In the genomic region with DNA sequence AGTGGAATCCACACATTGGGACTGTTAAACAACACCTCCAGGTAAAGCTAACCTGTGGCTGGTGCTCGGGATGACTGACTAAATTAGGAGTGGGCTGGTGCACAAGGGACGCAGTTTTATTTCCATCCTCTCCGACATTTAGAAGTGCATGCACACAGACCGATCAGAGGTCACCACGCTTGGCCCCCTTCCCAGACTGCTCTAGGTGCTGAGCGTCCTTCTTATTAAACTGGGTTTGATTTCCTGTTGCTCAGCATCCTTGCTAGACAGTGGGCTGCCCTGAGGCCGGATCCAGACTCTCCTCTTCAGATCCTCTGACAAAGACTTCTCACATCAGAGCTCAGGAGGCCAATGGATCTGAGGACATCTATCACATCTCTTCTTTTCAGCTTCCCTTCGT, we compare ENCODE assay signal across 14 mouse cellular contexts.
DNase-seq lines count a peak whose midpoint lies in the region; ATAC-seq and TF ChIP-seq lines count a peak whose summit lies in the region.
"Had no signal": no experiment of that assay in that cellular context is flagged by ENCODE, and none has a peak within 500 bp of the region (broad histone marks: within the 10 kb centered on the region; RNA-seq: fewer than 3 reads in every experiment).

No protein-coding gene starts in this region.

- DNase-seq in heart, adult 18-20 months, result peak; percentile 8 to 12
- peak; percentile 12 for DNase-seq in midbrain, postnatal 0 days (ENCODE audit: low spot score)
- DNase-seq in midbrain, embryonic 11.5 days (ENCODE audit: low spot score, missing footprints), result no peak
- DNase-seq in kidney, adult 18-20 months, result peak; percentile 32
- DNase-seq in left cerebral cortex, postnatal 25 days (ENCODE audit: low spot score in 2 of 2), result no peak
- no peak for DNase-seq in thymus, postnatal 0 days (ENCODE audit: low spot score)
- DNase-seq: lung, adult 18-20 months; spleen, adult 18-20 months; thymus, adult 2 months had no signal

- H3K9ac ChIP-seq in heart, embryonic 12.5 days, result no peak overlapping the region
- no peak overlapping the region for H3K9ac ChIP-seq in midbrain, postnatal 0 days (replicated peaks; ENCODE audit: low read length, poor library complexity, severe bottlenecking)
- no peak overlapping the region for H3K9ac ChIP-seq in midbrain, embryonic 11.5 days (ENCODE audit: low read length)
- H3K9ac ChIP-seq in limb, embryonic 13.5 days, result no peak overlapping the region
- H3K9ac ChIP-seq: embryonic facial prominence, embryonic 15.5 days; heart, embryonic 15.5 days; midbrain, embryonic 13.5 days had no signal

- H3K27ac ChIP-seq in heart, embryonic 12.5 days (ENCODE audit: poor library complexity, severe bottlenecking), result no peak overlapping the region
- H3K27ac ChIP-seq in midbrain, postnatal 0 days (ENCODE audit: low read depth, low read length), result no peak overlapping the region
- H3K27ac ChIP-seq in midbrain, embryonic 11.5 days (ENCODE audit: low read depth, low read length), result no peak overlapping the region
- no peak overlapping the region for H3K27ac ChIP-seq in limb, embryonic 13.5 days
- H3K27ac ChIP-seq: embryonic facial prominence, embryonic 15.5 days; heart, embryonic 15.5 days; midbrain, embryonic 13.5 days had no signal

- no peak for TF ChIP-seq CTCF in midbrain, postnatal 0 days (IDR thresholded peaks at IDR 0.05)

- WGBS in heart, embryonic 12.5 days, result 62% methylated on average over 8 of the region's 8 CpGs
- WGBS in midbrain, postnatal 0 days, result 62% methylated on average over 8 of the region's 8 CpGs
- 63% methylated on average over 8 of the region's 8 CpGs for WGBS in midbrain, embryonic 11.5 days
- WGBS in limb, embryonic 13.5 days, result 11% methylated on average over 8 of the region's 8 CpGs

- no peaks in the 10 kb centered on the region for H3K36me3 ChIP-seq in heart, embryonic 12.5 days
- H3K36me3 ChIP-seq in midbrain, postnatal 0 days (ENCODE audit: insufficient read depth, low read length), result no peaks in the 10 kb centered on the region
- H3K36me3 ChIP-seq in midbrain, embryonic 11.5 days (ENCODE audit: control insufficient read depth, insufficient read depth, low read length), result no peaks in the 10 kb centered on the region
- no peaks in the 10 kb centered on the region for H3K36me3 ChIP-seq in limb, embryonic 13.5 days
- H3K36me3 ChIP-seq: embryonic facial prominence, embryonic 15.5 days; heart, embryonic 15.5 days; midbrain, embryonic 13.5 days had no signal

- intact Hi-C loops in left cerebral cortex, postnatal 25 days (cut with DNase I), result loop anchor here (10.0 kb wide), 3 partner anchors 163 to 547 kb away; no protein-coding TSS in a partner anchor

- ATAC-seq in heart, embryonic 12.5 days (ENCODE audit: insufficient number of reproducible peaks, low FRiP score), result no peak
- ATAC-seq in midbrain, postnatal 0 days (ENCODE audit: low FRiP score), result no peak
- ATAC-seq in midbrain, embryonic 11.5 days (ENCODE audit: low FRiP score), result no peak
- ATAC-seq in limb, embryonic 13.5 days (ENCODE audit: low FRiP score, low read depth), result peak; percentile 32; the same call in 1 of the 2 replicates
- ATAC-seq: midbrain, embryonic 13.5 days had no signal

- no peaks in the 10 kb centered on the region for H3K9me3 ChIP-seq in heart, embryonic 12.5 days (replicated peaks)
- no peaks in the 10 kb centered on the region for H3K9me3 ChIP-seq in midbrain, postnatal 0 days (ENCODE audit: low read length)
- no peaks in the 10 kb centered on the region for H3K9me3 ChIP-seq in midbrain, embryonic 11.5 days (ENCODE audit: control insufficient read depth, low read length)
- H3K9me3 ChIP-seq in limb, embryonic 13.5 days, result no peaks in the 10 kb centered on the region
- H3K9me3 ChIP-seq: embryonic facial prominence, embryonic 15.5 days; heart, embryonic 15.5 days; midbrain, embryonic 13.5 days had no signal

- no peaks in the 10 kb centered on the region for H3K4me1 ChIP-seq in heart, embryonic 12.5 days (replicated peaks)
- no peaks in the 10 kb centered on the region for H3K4me1 ChIP-seq in midbrain, postnatal 0 days (ENCODE audit: insufficient read depth, low read length)
- H3K4me1 ChIP-seq in midbrain, embryonic 11.5 days (ENCODE audit: control insufficient read depth, insufficient read depth, low read length), result peaks cover 9% of the 10 kb centered on the region; the same call in 1 of the 2 replicates
- H3K4me1 ChIP-seq in limb, embryonic 13.5 days, result peaks cover 36% of the 10 kb centered on the region
- H3K4me1 ChIP-seq: heart, embryonic 15.5 days had no signal

- no peak overlapping the region for H3K4me2 ChIP-seq in heart, embryonic 12.5 days
- H3K4me2 ChIP-seq in midbrain, postnatal 0 days (ENCODE audit: low read depth, low read length, poor library complexity, severe bottlenecking), result no peak overlapping the region
- no peak overlapping the region for H3K4me2 ChIP-seq in midbrain, embryonic 11.5 days
- H3K4me2 ChIP-seq in limb, embryonic 13.5 days (replicated peaks), result no peak overlapping the region
- H3K4me2 ChIP-seq: embryonic facial prominence, embryonic 15.5 days; heart, embryonic 15.5 days; midbrain, embryonic 13.5 days had no signal

- H3K4me3 ChIP-seq in heart, embryonic 12.5 days, result no peak overlapping the region
- no peak overlapping the region for H3K4me3 ChIP-seq in midbrain, postnatal 0 days (ENCODE audit: low read depth, low read length)
- H3K4me3 ChIP-seq in midbrain, embryonic 11.5 days (ENCODE audit: low read depth, low read length), result no peak overlapping the region
- H3K4me3 ChIP-seq in limb, embryonic 13.5 days, result no peak overlapping the region
- H3K4me3 ChIP-seq: embryonic facial prominence, embryonic 15.5 days; heart, embryonic 15.5 days; midbrain, embryonic 13.5 days had no signal

- no peaks in the 10 kb centered on the region for H3K27me3 ChIP-seq in heart, embryonic 12.5 days (replicated peaks)
- no peaks in the 10 kb centered on the region for H3K27me3 ChIP-seq in midbrain, postnatal 0 days (ENCODE audit: insufficient read depth, low read length)
- no peaks in the 10 kb centered on the region for H3K27me3 ChIP-seq in midbrain, embryonic 11.5 days (ENCODE audit: control insufficient read depth, insufficient read depth, low read length)
- H3K27me3 ChIP-seq in limb, embryonic 13.5 days, result 0 out of 2 replicates have a peak, but pooled peaks cover 3% of the 10 kb centered on the region
- H3K27me3 ChIP-seq: embryonic facial prominence, embryonic 15.5 days; heart, embryonic 15.5 days; midbrain, embryonic 13.5 days had no signal

Comparison
In these comparisons a context has a peak if more than half of its experiments do, and no peak if none do; other contexts are left out.
1. DNase-seq: peak in heart, adult 18-20 months (2 of 2), midbrain, postnatal 0 days (single experiment) and kidney, adult 18-20 months (single experiment); none in midbrain, embryonic 11.5 days (single experiment), left cerebral cortex, postnatal 25 days (0 of 2) and thymus, postnatal 0 days (single experiment).